27 mouse cellular contexts compared by ENCODE assay signal in the genomic region with DNA sequence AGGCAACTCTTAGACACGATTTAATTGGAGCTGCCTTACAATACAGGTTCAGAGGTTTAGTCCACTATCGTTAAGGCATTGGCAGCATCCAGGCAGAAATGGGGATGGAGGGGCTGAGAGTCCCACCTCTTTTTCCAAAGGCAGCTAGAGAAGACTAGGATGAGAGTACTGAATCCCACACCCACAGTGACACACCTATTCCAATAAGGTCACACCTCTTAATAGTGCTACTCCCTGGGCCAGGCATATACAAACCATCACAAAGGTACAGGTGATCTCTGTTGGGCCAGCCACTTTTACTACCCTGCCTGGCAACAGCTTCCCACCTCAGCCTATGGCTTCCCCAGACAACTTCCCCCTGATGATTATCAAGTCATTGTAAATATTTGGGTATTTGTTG. TPM values are rescaled to one million over a fixed set of nuclear protein-coding genes. Genes with fewer than 3 reads are reported as not detected.
A peak's percentile ranks its signal among the peaks of the same experiment; 100 is the strongest.
DNase-seq lines count a peak whose midpoint lies in the region; ATAC-seq and TF ChIP-seq lines count a peak whose summit lies in the region.
"Had no signal": no experiment of that assay in that cellular context is flagged by ENCODE, and none has a peak within 500 bp of the region (broad histone marks: within the 10 kb centered on the region; RNA-seq: fewer than 3 reads in every experiment).

No protein-coding gene starts in this region.

- no peak for TF ChIP-seq POLR2A in heart, adult 2 months (IDR thresholded peaks at IDR 0.05; ENCODE audit: insufficient read depth, low read depth, low read length)

- no peak for TF ChIP-seq EP300 in heart, adult 2 months (IDR thresholded peaks at IDR 0.05; ENCODE audit: insufficient read depth, low read depth, low read length)
- no peak for TF ChIP-seq EP300 in liver, embryonic 14.5 days (IDR thresholded peaks at IDR 0.05; ENCODE audit: low read depth)

- no peaks in the 10 kb centered on the region for H3K9me3 ChIP-seq in heart, embryonic 10.5 days
- no peaks in the 10 kb centered on the region for H3K9me3 ChIP-seq in G1E (replicated peaks)
- H3K9me3 ChIP-seq in erythroblast, embryonic 14.5 days (ENCODE audit: control insufficient read depth, low read length) = no peaks in the 10 kb centered on the region
- H3K9me3 ChIP-seq in liver, embryonic 14.5 days (ENCODE audit: control insufficient read depth, low read length) = no peaks in the 10 kb centered on the region
- no peaks in the 10 kb centered on the region for H3K9me3 ChIP-seq in hindbrain, embryonic 14.5 days (ENCODE audit: control insufficient read depth, low read length)
- H3K9me3 ChIP-seq: embryonic facial prominence, embryonic 12.5 days; forebrain, embryonic 10.5 days; heart, embryonic 13.5 days had no signal

- no peaks in the 10 kb centered on the region for H3K79me2 ChIP-seq in heart, adult 2 months (replicated peaks; ENCODE audit: control insufficient read depth, insufficient read depth, low read length)

- intact Hi-C loops in heart, adult 2 months (cut with DNase I) = no loop called here

- no peaks in the 10 kb centered on the region for H3K4me1 ChIP-seq in heart, embryonic 10.5 days
- no peaks in the 10 kb centered on the region for H3K4me1 ChIP-seq in heart, adult 2 months (ENCODE audit: control insufficient read depth, insufficient read depth, low read length)
- peaks cover 43% of the 10 kb centered on the region for H3K4me1 ChIP-seq in G1E (ENCODE audit: insufficient read depth, low read depth, low read length)
- H3K4me1 ChIP-seq in erythroblast, embryonic 14.5 days (ENCODE audit: control insufficient read depth) = peaks cover 80% of the 10 kb centered on the region
- peaks cover 40 to 42% of the 10 kb centered on the region in 2 experiments for H3K4me1 ChIP-seq in liver, embryonic 14.5 days (replicated peaks; ENCODE audit: control insufficient read depth in 2 of 2, insufficient read depth in 2 of 2, low read length in 1 of 2)
- H3K4me1 ChIP-seq in hindbrain, embryonic 14.5 days (replicated peaks; ENCODE audit: control insufficient read depth, insufficient read depth, low read length) = no peaks in the 10 kb centered on the region
- H3K4me1 ChIP-seq: embryonic facial prominence, embryonic 12.5 days; forebrain, embryonic 10.5 days had no signal

- no peak for ATAC-seq in G1E (ENCODE audit: extremely low read depth, insufficient number of reproducible peaks, low FRiP score, poor library complexity, severe bottlenecking)
- ATAC-seq in liver, embryonic 14.5 days (ENCODE audit: insufficient read depth) = peak; percentile 55; the same call in 1 of the 2 replicates
- ATAC-seq in hindbrain, embryonic 14.5 days (ENCODE audit: low FRiP score) = no peak
- ATAC-seq: activated CD4-positive, CD25-positive, alpha-beta regulatory T cell, adult 4 months; CD4-positive, CD25-positive, alpha-beta regulatory T cell, adult 4 months; forebrain, embryonic 14.5 days; hindbrain, embryonic 16.5 days; inflammation-experienced regulatory T-cells, adult 6 months; Patski had no signal

- DNase-seq in heart, embryonic 10.5 days (ENCODE audit: low spot score) = no peak
- DNase-seq in heart, adult 2 months = no peak
- no peak for DNase-seq in G1E (ENCODE audit: low spot score)
- no peak for DNase-seq in liver, embryonic 14.5 days (ENCODE audit: low read depth in 3 of 3, low spot score in 3 of 3)
- no peak for DNase-seq in adrenal gland, postnatal 10 days
- DNase-seq in hindbrain, embryonic 14.5 days (ENCODE audit: low spot score) = no peak
- no peak for DNase-seq in layer of hippocampus, postnatal 10 days (ENCODE audit: low spot score in 2 of 2)
- DNase-seq: adrenal gland, postnatal 25 days; B cell, adult 2 months; cerebellum, adult 2 months; cerebellum, postnatal 10 days; embryo, embryonic 11 days; gastrocnemius, postnatal 36 days; heart, adult 11 months; heart, postnatal 36 days had no signal

- peaks cover 18% of the 10 kb centered on the region for H3K36me3 ChIP-seq in heart, embryonic 10.5 days
- H3K36me3 ChIP-seq in heart, adult 2 months (ENCODE audit: control insufficient read depth, insufficient read depth, low read length) = no peaks in the 10 kb centered on the region
- H3K36me3 ChIP-seq in G1E (replicated peaks) = peaks cover 74% of the 10 kb centered on the region
- peaks cover 48% of the 10 kb centered on the region for H3K36me3 ChIP-seq in erythroblast, embryonic 14.5 days (ENCODE audit: control insufficient read depth)
- H3K36me3 ChIP-seq in liver, embryonic 14.5 days (replicated peaks; ENCODE audit: control insufficient read depth, insufficient read depth, low read depth) = no peaks in the 10 kb centered on the region; the same call in 1 of the 2 replicates
- H3K36me3 ChIP-seq in hindbrain, embryonic 14.5 days (replicated peaks; ENCODE audit: control insufficient read depth, insufficient read depth) = peaks cover 22% of the 10 kb centered on the region

- no peak for TF ChIP-seq CTCF in heart, adult 2 months (IDR thresholded peaks at IDR 0.05)
- TF ChIP-seq CTCF in G1E (IDR thresholded peaks at IDR 0.05; ENCODE audit: low read depth, low read length) = no peak
- TF ChIP-seq CTCF in liver, embryonic 14.5 days (IDR thresholded peaks at IDR 0.05; ENCODE audit: low read depth) = no peak

- no peaks in the 10 kb centered on the region for H3K27me3 ChIP-seq in heart, embryonic 10.5 days (ENCODE audit: insufficient read depth, poor library complexity, severe bottlenecking)
- no peaks in the 10 kb centered on the region for H3K27me3 ChIP-seq in heart, adult 2 months (ENCODE audit: control insufficient read depth, insufficient read depth, low read length)
- H3K27me3 ChIP-seq in G1E (ENCODE audit: insufficient read depth, low read length) = no peaks in the 10 kb centered on the region
- no peaks in the 10 kb centered on the region for H3K27me3 ChIP-seq in erythroblast, embryonic 14.5 days (ENCODE audit: control insufficient read depth)
- no peaks in the 10 kb centered on the region for H3K27me3 ChIP-seq in liver, embryonic 14.5 days (ENCODE audit: control insufficient read depth, insufficient read depth, low read length)
- H3K27me3 ChIP-seq in hindbrain, embryonic 14.5 days (ENCODE audit: control insufficient read depth, insufficient read depth, low read length) = no peaks in the 10 kb centered on the region
- H3K27me3 ChIP-seq: embryonic facial prominence, embryonic 12.5 days; heart, embryonic 13.5 days; Patski had no signal

- no peak overlapping the region for H3K9ac ChIP-seq in heart, adult 2 months (ENCODE audit: low read depth, low read length)
- H3K9ac ChIP-seq in liver, embryonic 14.5 days (replicated peaks) = peak overlapping the region; percentile 39; the same call in 1 of the 2 replicates
- H3K9ac ChIP-seq in hindbrain, embryonic 14.5 days = no peak overlapping the region
- H3K9ac ChIP-seq: embryonic facial prominence, embryonic 12.5 days; heart, embryonic 13.5 days had no signal

- no peak overlapping the region for H3K4me3 ChIP-seq in heart, embryonic 10.5 days
- no peak overlapping the region for H3K4me3 ChIP-seq in heart, adult 2 months
- peak overlapping the region; percentile 9; the same call in 1 of the 2 replicates for H3K4me3 ChIP-seq in G1E (ENCODE audit: low read depth, low read length)
- H3K4me3 ChIP-seq in erythroblast, embryonic 14.5 days (replicated peaks) = peak overlapping the region; percentile 26
- no peak overlapping the region; a peak in 1 of 4 replicates for H3K4me3 ChIP-seq in liver, embryonic 14.5 days (ENCODE audit: insufficient read depth in 1 of 2, low read depth in 2 of 2, low read length in 2 of 2)
- no peak overlapping the region for H3K4me3 ChIP-seq in hindbrain, embryonic 14.5 days (replicated peaks; ENCODE audit: low read length)
- H3K4me3 ChIP-seq: embryonic facial prominence, embryonic 12.5 days; forebrain, embryonic 10.5 days; heart, embryonic 13.5 days had no signal

- peak overlapping the region; percentile 53 for H3K4me2 ChIP-seq in liver, embryonic 14.5 days (ENCODE audit: low read depth)
- H3K4me2 ChIP-seq in hindbrain, embryonic 14.5 days (replicated peaks) = no peak overlapping the region
- H3K4me2 ChIP-seq: embryonic facial prominence, embryonic 12.5 days; heart, embryonic 13.5 days had no signal

- 83% methylated on average over 2 of the region's 2 CpGs for WGBS in heart, embryonic 10.5 days
- WGBS in heart, adult 2 months = 89% methylated on average over 2 of the region's 2 CpGs
- 71% methylated on average over 2 of the region's 2 CpGs for WGBS in liver, embryonic 14.5 days (ENCODE audit: insufficient replicate concordance)
- 98% methylated on average over 2 of the region's 2 CpGs for WGBS in hindbrain, embryonic 14.5 days

- H3K27ac ChIP-seq in heart, embryonic 10.5 days = peak overlapping the region; percentile 22; the same call in 1 of the 2 replicates
- H3K27ac ChIP-seq in heart, adult 2 months = no peak overlapping the region
- peak overlapping the region; percentile 90 for H3K27ac ChIP-seq in liver, embryonic 14.5 days
- no peak overlapping the region for H3K27ac ChIP-seq in hindbrain, embryonic 14.5 days
- H3K27ac ChIP-seq: embryonic facial prominence, embryonic 12.5 days; forebrain, embryonic 10.5 days; heart, embryonic 13.5 days had no signal

RNA-seq across cellular contexts. Expression of a gene that starts 20.2 kb away (rescaled TPM):
- 21.0 and 27.2 TPM in 2 replicates for polyA plus RNA-seq in heart, embryonic 10.5 days (2016; fragmentation: Nextera tagmentation; extraction: Ambion mirVana)
- 10 to 100 TPM; 10.9 to 11.1 TPM for total RNA-seq in heart, adult 2 months (2021)
- polyA plus RNA-seq in heart, adult 2 months (2012; rRNA removed) = 4.7 and 7.4 TPM in 2 replicates
- 24.3 and 25.2 TPM in 2 replicates for total RNA-seq in G1E (2014; fragmentation: Nextera tagmentation)
- total RNA-seq in G1E (2017) = 36.5 and 41.2 TPM in 2 replicates
- 19.5 and 27.4 TPM in 2 replicates for polyA plus RNA-seq in G1E (2012)
- 4.1 and 5.3 TPM in 2 replicates for polyA plus RNA-seq in erythroblast, embryonic 14.5 days (2012)
- polyA plus RNA-seq in liver, embryonic 14.5 days (2012; rRNA removed) = 25.1 and 28.3 TPM in 2 replicates
- polyA plus RNA-seq in liver, embryonic 14.5 days (2014; fragmentation: Nextera tagmentation; extraction: Ambion mirVana) = 36.6 and 41.8 TPM in 2 replicates
- total RNA-seq in adrenal gland, postnatal 10 days (2021) = 10 to 100 TPM; 12.7 to 13.0 TPM
- polyA plus RNA-seq in hindbrain, embryonic 14.5 days (2014; fragmentation: Nextera tagmentation; extraction: Ambion mirVana) = 61.2 and 73.5 TPM in 2 replicates
- 10 to 100 TPM; 22.9 to 23.0 TPM for total RNA-seq in layer of hippocampus, postnatal 10 days (2021)

RNA-seq across cellular contexts. Expression of a gene that starts 22.2 kb away (rescaled TPM):
- polyA plus RNA-seq in heart, embryonic 10.5 days (2016; fragmentation: Nextera tagmentation; extraction: Ambion mirVana) = 24.4 and 33.3 TPM in 2 replicates
- 10 to 100 TPM; 32.8 to 36.4 TPM for total RNA-seq in heart, adult 2 months (2021)
- polyA plus RNA-seq in heart, adult 2 months (2012; rRNA removed) = 13.0 and 23.3 TPM in 2 replicates
- 51.8 and 61.0 TPM in 2 replicates for total RNA-seq in G1E (2014; fragmentation: Nextera tagmentation)
- 90.5 and 94.5 TPM in 2 replicates for total RNA-seq in G1E (2017)
- 18.2 and 23.2 TPM in 2 replicates for polyA plus RNA-seq in G1E (2012)
- polyA plus RNA-seq in erythroblast, embryonic 14.5 days (2012) = 1.5 and 1.6 TPM in 2 replicates
- polyA plus RNA-seq in liver, embryonic 14.5 days (2012; rRNA removed) = 5.2 and 7.7 TPM in 2 replicates
- polyA plus RNA-seq in liver, embryonic 14.5 days (2014; fragmentation: Nextera tagmentation; extraction: Ambion mirVana) = 23.0 and 27.9 TPM in 2 replicates
- total RNA-seq in adrenal gland, postnatal 10 days (2021) = 10 to 100 TPM; 16.7 to 19.4 TPM
- 15.4 and 16.1 TPM in 2 replicates for polyA plus RNA-seq in hindbrain, embryonic 14.5 days (2014; fragmentation: Nextera tagmentation; extraction: Ambion mirVana)
- total RNA-seq in layer of hippocampus, postnatal 10 days (2021) = 10 to 100 TPM; 11.4 to 11.6 TPM

RNA-seq across cellular contexts. Expression of a gene that starts 57.0 kb away (rescaled TPM):
- 0.11 and 0.23 TPM in 2 replicates for polyA plus RNA-seq in heart, embryonic 10.5 days (2016; fragmentation: Nextera tagmentation; extraction: Ambion mirVana)
- total RNA-seq in heart, adult 2 months (2021) = under 1 TPM; 0.05 to 0.16 TPM
- polyA plus RNA-seq in heart, adult 2 months (2012; rRNA removed) = 0.06 and 0.14 TPM in 2 replicates
- total RNA-seq in G1E (2014; fragmentation: Nextera tagmentation) = not detected in 2 replicates
- 0.05 and 0.23 TPM in 2 replicates for total RNA-seq in G1E (2017)
- polyA plus RNA-seq in G1E (2012) = not detected in 2 replicates
- polyA plus RNA-seq in erythroblast, embryonic 14.5 days (2012) = not detected in 2 replicates
- polyA plus RNA-seq in liver, embryonic 14.5 days (2012; rRNA removed) = 0.01 TPM in 1 of 2 replicates, not detected in the other
- polyA plus RNA-seq in liver, embryonic 14.5 days (2014; fragmentation: Nextera tagmentation; extraction: Ambion mirVana) = not detected in 2 replicates
- total RNA-seq in adrenal gland, postnatal 10 days (2021) = under 1 TPM; 0.09 to 0.27 TPM
- 0.44 and 0.51 TPM in 2 replicates for polyA plus RNA-seq in hindbrain, embryonic 14.5 days (2014; fragmentation: Nextera tagmentation; extraction: Ambion mirVana)
- total RNA-seq in layer of hippocampus, postnatal 10 days (2021) = 1 to 10 TPM in 1 of 2 experiments, under 1 TPM in 1; 0.76 to 1.0 TPM
- total RNA-seq: adrenal gland, adult 18-20 months; adrenal gland, postnatal 25 days; common myeloid progenitor, adult 5-6 weeks had no signal

Comparison
In these comparisons a context has a peak if more than half of its experiments do, and no peak if none do; other contexts are left out.
1. H3K27ac ChIP-seq: peak in heart, embryonic 10.5 days (single experiment) and liver, embryonic 14.5 days (single experiment); none in heart, adult 2 months (single experiment) and hindbrain, embryonic 14.5 days (single experiment).
2. H3K4me3 ChIP-seq: peak in G1E (single experiment) and erythroblast, embryonic 14.5 days (single experiment); none in heart, embryonic 10.5 days (single experiment), heart, adult 2 months (single experiment), liver, embryonic 14.5 days (0 of 2) and hindbrain, embryonic 14.5 days (single experiment).